Mouse (Mus musculus): Measurements from ENCODE around the gene H2-T23. TPM values are rescaled to one million over a fixed set of nuclear protein-coding genes. Genes with fewer than 3 reads are reported as not detected.

The H2-T23 gene
- polyA plus RNA-seq, 1 experiment from 2014 or later, result 26.4 TPM

Other genes starting within 250 kb of the H2-T23 start
- 28.7 and 30.2 TPM in 2 replicates for gene Ier3, start 211.2 kb downstream of the H2-T23 start, polyA plus RNA-seq (2015; fragmentation: Nextera tagmentation; extraction: Ambion mirVana)
- 64.4 and 72.6 TPM in 2 replicates for gene Flot1, start 209.6 kb downstream of the H2-T23 start, polyA plus RNA-seq (2015; fragmentation: Nextera tagmentation; extraction: Ambion mirVana)
- 823 TPM in 2 replicates for gene Tubb5, start 194.5 kb downstream of the H2-T23 start, polyA plus RNA-seq (2015; fragmentation: Nextera tagmentation; extraction: Ambion mirVana)
- 12.0 and 16.1 TPM in 2 replicates for gene Mdc1, start 191.3 kb downstream of the H2-T23 start, polyA plus RNA-seq (2015; fragmentation: Nextera tagmentation; extraction: Ambion mirVana)
- gene Nrm, start 171.5 kb downstream of the H2-T23 start, polyA plus RNA-seq (2015; fragmentation: Nextera tagmentation; extraction: Ambion mirVana), result 53.2 and 55.2 TPM in 2 replicates
- gene Ppp1r18, start 167.3 kb downstream of the H2-T23 start, polyA plus RNA-seq (2015; fragmentation: Nextera tagmentation; extraction: Ambion mirVana), result 28.5 and 30.3 TPM in 2 replicates
- 40.7 and 50.6 TPM in 2 replicates for gene Dhx16, start 153.0 kb downstream of the H2-T23 start, polyA plus RNA-seq (2015; fragmentation: Nextera tagmentation; extraction: Ambion mirVana)
- 22.3 and 23.9 TPM in 2 replicates for gene 2310061I04Rik, start 135.4 kb downstream of the H2-T23 start, polyA plus RNA-seq (2015; fragmentation: Nextera tagmentation; extraction: Ambion mirVana)
- 64.5 and 77.7 TPM in 2 replicates for gene Atat1, start 122.8 kb downstream of the H2-T23 start, polyA plus RNA-seq (2015; fragmentation: Nextera tagmentation; extraction: Ambion mirVana)
- 72.5 and 75.7 TPM in 2 replicates for gene Mrps18b, start 116.5 kb downstream of the H2-T23 start, polyA plus RNA-seq (2015; fragmentation: Nextera tagmentation; extraction: Ambion mirVana)
- gene Ppp1r10, start 116.4 kb downstream of the H2-T23 start, polyA plus RNA-seq (2015; fragmentation: Nextera tagmentation; extraction: Ambion mirVana), result 39.2 and 39.5 TPM in 2 replicates
- 89.0 and 92.2 TPM in 2 replicates for gene Abcf1, start 63.1 kb downstream of the H2-T23 start, polyA plus RNA-seq (2015; fragmentation: Nextera tagmentation; extraction: Ambion mirVana)
- 59.7 and 61.5 TPM in 2 replicates for gene Gnl1, start 53.0 kb downstream of the H2-T23 start, polyA plus RNA-seq (2015; fragmentation: Nextera tagmentation; extraction: Ambion mirVana)
- 37.8 and 41.4 TPM in 2 replicates for gene Prr3, start 52.6 kb downstream of the H2-T23 start, polyA plus RNA-seq (2015; fragmentation: Nextera tagmentation; extraction: Ambion mirVana)
- gene H2-T24, start 12.3 kb downstream of the H2-T23 start, polyA plus RNA-seq (2015; fragmentation: Nextera tagmentation; extraction: Ambion mirVana), result 3.0 and 3.7 TPM in 2 replicates
- gene H2-T22, start 9.9 kb upstream of the H2-T23 start, polyA plus RNA-seq (2015; fragmentation: Nextera tagmentation; extraction: Ambion mirVana), result 26.8 and 27.2 TPM in 2 replicates
- 0.11 TPM in 1 of 2 replicates, not detected in the other for gene Gm6034, start 10.1 kb upstream of the H2-T23 start, polyA plus RNA-seq (2015; fragmentation: Nextera tagmentation; extraction: Ambion mirVana)
- gene Gm11127, start 25.5 kb upstream of the H2-T23 start, polyA plus RNA-seq (2015; fragmentation: Nextera tagmentation; extraction: Ambion mirVana), result 0.12 TPM in 1 of 2 replicates, not detected in the other
- not detected in 2 replicates for gene Gm19684, start 88.8 kb upstream of the H2-T23 start, polyA plus RNA-seq (2015; fragmentation: Nextera tagmentation; extraction: Ambion mirVana)
- not detected in 2 replicates for gene Gm7030, start 96.6 kb upstream of the H2-T23 start, polyA plus RNA-seq (2015; fragmentation: Nextera tagmentation; extraction: Ambion mirVana)
- gene Gm8909, start 135.7 kb upstream of the H2-T23 start, polyA plus RNA-seq (2015; fragmentation: Nextera tagmentation; extraction: Ambion mirVana), result 0.33 TPM in 1 of 2 replicates, not detected in the other
- not detected in 2 replicates for gene H2-T3, start 157.4 kb upstream of the H2-T23 start, polyA plus RNA-seq (2015; fragmentation: Nextera tagmentation; extraction: Ambion mirVana)
- gene Rpp21, start 225.2 kb upstream of the H2-T23 start, polyA plus RNA-seq (2015; fragmentation: Nextera tagmentation; extraction: Ambion mirVana), result 104 and 107 TPM in 2 replicates
- 17.0 and 19.1 TPM in 2 replicates for gene Trim39, start 239.4 kb upstream of the H2-T23 start, polyA plus RNA-seq (2015; fragmentation: Nextera tagmentation; extraction: Ambion mirVana)